Mouse (Mus musculus): ENCODE data around the gene Abcb8. TPM values are rescaled to one million over a fixed set of nuclear protein-coding genes. Genes with fewer than 3 reads are reported as not detected.

Gene Abcb8
- polyA plus RNA-seq, 1 experiment from 2014 or later: 53.7 TPM

DNA sequence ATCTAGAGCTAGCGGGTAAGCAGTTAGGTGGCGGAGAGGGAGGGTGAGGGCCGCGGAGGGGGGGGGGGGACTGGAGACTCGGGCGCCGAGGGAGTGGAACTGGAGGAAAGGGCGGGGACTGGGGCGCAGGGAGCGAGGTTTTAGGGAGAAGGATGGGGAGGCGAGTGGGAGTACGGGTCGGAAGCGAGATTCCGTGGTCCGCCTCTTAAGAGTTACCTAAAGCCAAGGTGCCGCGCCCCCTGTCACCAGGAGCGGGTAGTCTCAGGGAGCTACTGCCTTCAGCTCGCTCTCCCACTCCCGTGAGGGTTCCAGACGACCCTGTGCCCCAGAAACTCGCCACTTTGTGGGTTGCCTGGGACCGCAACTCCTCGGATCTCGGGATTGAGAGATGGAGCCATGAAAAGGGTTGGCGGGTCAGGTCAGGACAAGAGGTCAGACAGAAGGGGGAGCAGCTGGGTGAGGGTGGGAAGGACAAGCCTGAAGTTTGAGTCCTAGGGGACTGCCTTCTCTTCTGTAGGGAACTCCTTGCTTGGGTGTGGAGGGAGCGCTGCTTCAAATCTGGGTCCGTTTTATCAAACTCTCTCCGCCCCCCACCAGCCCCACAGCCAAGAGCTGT, 32.1 kb downstream of the Abcb8 start:
- Histone ChIP-seq H3K4me1 (ENCODE audit: control insufficient read depth, insufficient read depth, low read depth, low read length) (peaks cover 37% of the 10 kb centered on the region), H3K9ac (ENCODE audit: low read depth, low read length) (peak overlapping the region; percentile 56), H3K27ac (ENCODE audit: low read depth, low read length) (peak overlapping the region; percentile 50), H3K36me3 (ENCODE audit: control insufficient read depth, insufficient read depth, low read length) (peaks cover 6% of the 10 kb centered on the region; the same call in 1 of the 2 replicates), H3K9me3 (ENCODE audit: control insufficient read depth, low read length) (no peaks in the 10 kb centered on the region), H3K4me3 (ENCODE audit: low read length) (peak overlapping the region; percentile 68), H3K27me3 (replicated peaks; ENCODE audit: control insufficient read depth, insufficient read depth, low read length) (peaks cover 3% of the 10 kb centered on the region; the same call in 1 of the 2 replicates), H3K4me2 (ENCODE audit: low read length) (peak overlapping the region; percentile 69)
- no peak for ATAC-seq
- WGBS: under 1% methylated on average over 28 of the region's 30 CpGs

DNA sequence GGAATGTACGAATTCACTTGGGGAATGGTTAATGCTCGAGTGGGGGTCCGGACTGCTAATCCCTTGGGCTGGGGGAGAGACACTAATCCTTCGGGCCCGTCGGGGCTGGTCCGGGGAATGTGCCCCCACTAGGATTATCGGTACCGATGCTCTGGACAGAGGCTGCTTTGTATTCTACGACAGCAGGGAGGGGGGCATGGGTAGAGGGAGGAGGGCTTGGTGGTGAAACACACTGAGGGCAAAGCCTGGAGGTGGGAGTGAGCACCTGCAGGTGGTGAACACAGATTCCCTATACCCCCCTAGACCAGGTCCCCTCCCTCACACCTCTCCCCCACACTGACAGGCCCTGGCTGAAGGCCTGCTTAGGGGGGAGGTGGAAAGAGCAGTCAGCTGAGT, 32.6 kb downstream of the Abcb8 start:
- no peak for ATAC-seq
- Histone ChIP-seq H3K9ac (ENCODE audit: low read depth, low read length) (peak overlapping the region; percentile 56; the same call in 1 of the 2 replicates), H3K27me3 (replicated peaks; ENCODE audit: control insufficient read depth, insufficient read depth, low read length) (peaks cover 3% of the 10 kb centered on the region; the same call in 1 of the 2 replicates), H3K4me2 (ENCODE audit: low read length) (peak overlapping the region; percentile 69), H3K27ac (ENCODE audit: low read depth, low read length) (no peak overlapping the region), H3K4me3 (ENCODE audit: low read length) (peak overlapping the region; percentile 68), H3K9me3 (ENCODE audit: control insufficient read depth, low read length) (no peaks in the 10 kb centered on the region), H3K36me3 (ENCODE audit: control insufficient read depth, insufficient read depth, low read length) (0 out of 2 replicates have a peak, but pooled peaks cover 2% of the 10 kb centered on the region), H3K4me1 (ENCODE audit: control insufficient read depth, insufficient read depth, low read depth, low read length) (peaks cover 37% of the 10 kb centered on the region)
- 4% methylated on average over 10 of the region's 10 CpGs for WGBS

DNA sequence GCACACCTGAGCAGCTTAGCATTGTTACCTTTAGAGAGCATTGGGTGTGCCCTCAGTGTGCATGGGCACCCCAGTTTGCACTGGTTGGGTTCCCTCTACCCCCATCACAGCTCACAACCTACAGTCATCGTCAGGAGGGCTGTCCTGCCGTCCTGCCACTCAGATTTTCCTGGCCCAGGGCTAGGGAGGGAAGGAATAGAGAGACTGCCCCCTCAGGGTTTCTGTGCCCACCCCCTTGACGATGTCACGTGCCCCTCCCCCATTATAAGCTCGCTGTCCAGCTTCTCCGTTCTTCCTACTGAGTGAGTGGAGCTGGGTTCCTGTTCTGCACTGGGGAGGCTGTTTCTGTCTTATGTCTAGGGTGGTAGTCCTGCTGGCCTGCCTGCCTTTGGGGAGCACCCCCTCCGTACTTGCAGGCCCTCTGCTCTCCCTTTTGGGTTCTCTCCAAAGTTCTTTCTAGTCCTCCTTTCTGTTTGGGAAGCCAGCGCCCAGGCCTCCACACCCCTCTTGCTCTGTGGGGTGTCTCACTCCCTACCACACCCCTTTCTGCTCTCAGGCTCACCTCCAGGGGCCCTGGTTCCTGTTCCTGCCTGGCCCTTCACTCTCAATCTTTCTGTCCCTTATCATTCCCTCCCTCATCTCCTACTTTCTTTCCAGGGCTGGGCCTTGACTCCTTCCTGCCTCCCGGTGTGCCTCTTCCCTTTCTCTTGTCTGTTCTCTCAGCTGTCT, 33.3 kb downstream of the Abcb8 start:
- H3K4me2 ChIP-seq (ENCODE audit: low read length): peak overlapping the region; percentile 69
- H3K27ac ChIP-seq (ENCODE audit: low read depth, low read length): no peak overlapping the region
- H3K36me3 ChIP-seq (ENCODE audit: control insufficient read depth, insufficient read depth, low read length): 0 out of 2 replicates have a peak, but pooled peaks cover 5% of the 10 kb centered on the region
- peak overlapping the region; percentile 56; the same call in 1 of the 2 replicates for H3K9ac ChIP-seq (ENCODE audit: low read depth, low read length)
- H3K4me3 ChIP-seq (ENCODE audit: low read length): 0 out of 2 replicates have a peak overlapping the region, but pooled peaks have one; percentile 68
- WGBS: 13% methylated on average over 9 of the region's 9 CpGs
- ATAC-seq: no peak
- H3K4me1 ChIP-seq (ENCODE audit: control insufficient read depth, insufficient read depth, low read depth, low read length): peaks cover 37% of the 10 kb centered on the region
- peaks cover 3% of the 10 kb centered on the region; the same call in 1 of the 2 replicates for H3K27me3 ChIP-seq (replicated peaks; ENCODE audit: control insufficient read depth, insufficient read depth, low read length)
- H3K9me3 ChIP-seq (ENCODE audit: control insufficient read depth, low read length): no peaks in the 10 kb centered on the region

- Histone ChIP-seq H3K9me3 (ENCODE audit: control insufficient read depth, low read length) (no peaks in the 10 kb centered on the region), H3K4me2 (ENCODE audit: low read length) (no peak overlapping the region), H3K27me3 (replicated peaks; ENCODE audit: control insufficient read depth, insufficient read depth, low read length) (peaks cover 3% of the 10 kb centered on the region; the same call in 1 of the 2 replicates), H3K36me3 (ENCODE audit: control insufficient read depth, insufficient read depth, low read length) (0 out of 2 replicates have a peak, but pooled peaks cover 5% of the 10 kb centered on the region), H3K4me3 (ENCODE audit: low read length) (no peak overlapping the region), H3K27ac (ENCODE audit: low read depth, low read length) (no peak overlapping the region), H3K9ac (ENCODE audit: low read depth, low read length) (no peak overlapping the region), H3K4me1 (ENCODE audit: control insufficient read depth, insufficient read depth, low read depth, low read length) (peaks cover 33% of the 10 kb centered on the region)
- no peak for ATAC-seq
- WGBS: 24% methylated on average over 12 of the region's 12 CpGs
Observed at GRCm38 (mm10) chr5:24427285-24427633, 33.8 kb downstream of the Abcb8 start.

- peak overlapping the region; percentile 27; the same call in 1 of the 2 replicates for H3K4me2 ChIP-seq (ENCODE audit: low read length)
- H3K27me3 ChIP-seq (replicated peaks; ENCODE audit: control insufficient read depth, insufficient read depth, low read length): peaks cover 3% of the 10 kb centered on the region; the same call in 1 of the 2 replicates
- H3K9me3 ChIP-seq (ENCODE audit: control insufficient read depth, low read length): no peaks in the 10 kb centered on the region
- 0 out of 2 replicates have a peak overlapping the region, but pooled peaks have one; percentile 18 for H3K9ac ChIP-seq (ENCODE audit: low read depth, low read length)
- ATAC-seq: no peak
- no peak overlapping the region for H3K4me3 ChIP-seq (ENCODE audit: low read length)
- H3K4me1 ChIP-seq (ENCODE audit: control insufficient read depth, insufficient read depth, low read depth, low read length): peaks cover 26% of the 10 kb centered on the region
- no peak overlapping the region for H3K27ac ChIP-seq (ENCODE audit: low read depth, low read length)
- 0 out of 2 replicates have a peak, but pooled peaks cover 5% of the 10 kb centered on the region for H3K36me3 ChIP-seq (ENCODE audit: control insufficient read depth, insufficient read depth, low read length)
- WGBS: 8% methylated on average over 15 of the region's 15 CpGs
Observed at GRCm38 (mm10) chr5:24427981-24428402, 34.5 kb downstream of the Abcb8 start.

DNA sequence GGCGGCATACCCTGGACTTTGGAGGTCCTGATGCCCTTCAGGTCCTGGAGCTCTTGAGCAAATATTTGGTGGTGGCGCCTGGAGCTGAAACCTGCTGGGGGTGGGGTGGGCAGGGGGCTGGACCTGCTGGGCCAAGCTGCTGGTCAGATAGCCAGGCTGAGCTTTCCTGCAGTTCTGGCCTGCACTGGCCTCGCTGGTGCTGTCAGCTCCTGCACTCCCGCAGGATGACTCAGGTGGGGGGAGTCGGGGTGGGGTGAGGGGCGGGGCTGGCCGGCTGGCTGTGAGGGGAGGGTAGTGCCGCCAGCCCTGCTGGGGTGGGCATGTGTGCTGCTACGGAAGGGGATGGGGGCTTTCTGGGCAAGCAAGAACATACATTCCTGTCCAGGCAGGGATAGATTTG, 35.1 kb downstream of the Abcb8 start:
- Histone ChIP-seq H3K27ac (ENCODE audit: low read depth, low read length) (no peak overlapping the region), H3K27me3 (replicated peaks; ENCODE audit: control insufficient read depth, insufficient read depth, low read length) (peaks cover 3% of the 10 kb centered on the region; the same call in 1 of the 2 replicates), H3K36me3 (ENCODE audit: control insufficient read depth, insufficient read depth, low read length) (0 out of 2 replicates have a peak, but pooled peaks cover 5% of the 10 kb centered on the region), H3K9ac (ENCODE audit: low read depth, low read length) (no peak overlapping the region; the same call in 1 of the 2 replicates), H3K4me2 (ENCODE audit: low read length) (no peak overlapping the region; the same call in 1 of the 2 replicates), H3K9me3 (ENCODE audit: control insufficient read depth, low read length) (no peaks in the 10 kb centered on the region), H3K4me3 (ENCODE audit: low read length) (no peak overlapping the region), H3K4me1 (ENCODE audit: control insufficient read depth, insufficient read depth, low read depth, low read length) (peaks cover 26% of the 10 kb centered on the region)
- WGBS: 12% methylated on average over 9 of the region's 9 CpGs
- ATAC-seq: no peak

GRCm38 (mm10) chr5:24433993-24434392, 40.5 kb downstream of the Abcb8 start:
- Histone ChIP-seq H3K4me1 (ENCODE audit: control insufficient read depth, insufficient read depth, low read depth, low read length) (no peaks in the 10 kb centered on the region), H3K27ac (ENCODE audit: low read depth, low read length) (no peak overlapping the region), H3K4me2 (ENCODE audit: low read length) (no peak overlapping the region), H3K9me3 (ENCODE audit: control insufficient read depth, low read length) (no peaks in the 10 kb centered on the region), H3K9ac (ENCODE audit: low read depth, low read length) (no peak overlapping the region), H3K4me3 (ENCODE audit: low read length) (no peak overlapping the region), H3K27me3 (replicated peaks; ENCODE audit: control insufficient read depth, insufficient read depth, low read length) (no peaks in the 10 kb centered on the region), H3K36me3 (ENCODE audit: control insufficient read depth, insufficient read depth, low read length) (peaks cover 7% of the 10 kb centered on the region)
- ATAC-seq: no peak
- WGBS: 90% methylated on average over 8 of the region's 8 CpGs

DNA sequence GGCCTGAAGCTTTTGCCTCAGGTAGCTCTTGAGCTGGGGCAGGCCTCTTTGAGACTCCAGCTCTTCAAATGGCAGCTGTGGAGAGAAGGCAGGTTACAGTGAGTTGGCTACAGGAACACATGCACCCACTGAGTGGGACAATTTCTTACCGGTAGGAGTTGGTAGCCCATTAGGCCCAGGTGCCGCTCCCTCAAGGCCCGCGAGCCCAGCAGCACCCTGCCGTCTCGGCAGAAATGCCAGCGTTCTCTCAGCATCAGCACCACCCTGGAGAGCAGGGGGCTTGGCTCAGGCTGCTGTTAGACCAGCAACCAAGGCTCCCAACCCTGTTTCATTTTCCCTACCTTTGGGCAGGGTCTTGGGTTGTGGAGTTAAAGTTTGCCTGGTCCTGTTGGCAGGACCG, 47.7 kb downstream of the Abcb8 start:
- Histone ChIP-seq H3K9me3 (ENCODE audit: control insufficient read depth, low read length) (no peaks in the 10 kb centered on the region), H3K4me3 (ENCODE audit: low read length) (no peak overlapping the region), H3K27me3 (replicated peaks; ENCODE audit: control insufficient read depth, insufficient read depth, low read length) (no peaks in the 10 kb centered on the region), H3K36me3 (ENCODE audit: control insufficient read depth, insufficient read depth, low read length) (peaks cover 10% of the 10 kb centered on the region), H3K4me1 (ENCODE audit: control insufficient read depth, insufficient read depth, low read depth, low read length) (peaks cover 14% of the 10 kb centered on the region), H3K27ac (ENCODE audit: low read depth, low read length) (no peak overlapping the region), H3K4me2 (ENCODE audit: low read length) (no peak overlapping the region), H3K9ac (ENCODE audit: low read depth, low read length) (no peak overlapping the region)
- no peak for ATAC-seq
- WGBS: 97% methylated on average over 8 of the region's 8 CpGs

GRCm38 (mm10) chr5:24442029-24442428, 48.6 kb downstream of the Abcb8 start:
- Histone ChIP-seq H3K36me3 (ENCODE audit: control insufficient read depth, insufficient read depth, low read length) (peaks cover 10% of the 10 kb centered on the region), H3K27ac (ENCODE audit: low read depth, low read length) (no peak overlapping the region), H3K4me3 (ENCODE audit: low read length) (no peak overlapping the region), H3K4me1 (ENCODE audit: control insufficient read depth, insufficient read depth, low read depth, low read length) (peaks cover 20% of the 10 kb centered on the region), H3K9ac (ENCODE audit: low read depth, low read length) (no peak overlapping the region), H3K4me2 (ENCODE audit: low read length) (no peak overlapping the region), H3K27me3 (replicated peaks; ENCODE audit: control insufficient read depth, insufficient read depth, low read length) (no peaks in the 10 kb centered on the region), H3K9me3 (ENCODE audit: control insufficient read depth, low read length) (no peaks in the 10 kb centered on the region)
- ATAC-seq: no peak
- 90% methylated on average over 9 of the region's 9 CpGs for WGBS
